Mouse (Mus musculus): Measurements from ENCODE around the gene Trank1. TPM values are rescaled to one million over a fixed set of nuclear protein-coding genes. Genes with fewer than 3 reads are reported as not detected.

Gene Trank1
- total RNA-seq, 2 experiments from 2014 or later: not detected

- no peak for DNase-seq
Measured at GRCm38 (mm10) chr9:111381056-111382025, 69.8 kb downstream of the Trank1 start.

- no peak for DNase-seq
Measured at GRCm38 (mm10) chr9:111382469-111382868, 70.9 kb downstream of the Trank1 start.

DNA sequence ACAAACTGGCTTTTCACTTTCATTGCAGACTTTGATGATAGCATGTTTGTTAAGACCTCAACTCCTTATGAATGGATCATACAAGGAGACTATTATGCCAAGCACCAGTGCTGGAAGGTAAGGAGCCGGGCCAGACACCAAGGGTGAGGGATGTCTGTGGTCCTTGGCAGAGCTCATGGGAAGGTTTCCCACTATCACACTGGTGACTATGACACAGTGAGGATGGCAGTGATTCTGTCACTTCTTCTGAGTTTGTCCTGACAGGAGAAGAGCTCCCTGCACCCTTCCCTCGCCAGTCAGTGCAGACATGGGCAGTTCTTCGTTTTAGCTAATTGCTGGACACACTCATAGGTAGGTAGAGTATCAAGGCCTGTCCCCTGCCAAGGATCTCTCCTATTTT lies 71.5 kb downstream of the Trank1 start:
- no peak for DNase-seq

GRCm38 (mm10) chr9:111383756-111384155 lies 72.2 kb downstream of the Trank1 start:
- no peak for DNase-seq

GRCm38 (mm10) chr9:111385526-111386491 lies 74.3 kb downstream of the Trank1 start:
- DNase-seq: no peak

DNA sequence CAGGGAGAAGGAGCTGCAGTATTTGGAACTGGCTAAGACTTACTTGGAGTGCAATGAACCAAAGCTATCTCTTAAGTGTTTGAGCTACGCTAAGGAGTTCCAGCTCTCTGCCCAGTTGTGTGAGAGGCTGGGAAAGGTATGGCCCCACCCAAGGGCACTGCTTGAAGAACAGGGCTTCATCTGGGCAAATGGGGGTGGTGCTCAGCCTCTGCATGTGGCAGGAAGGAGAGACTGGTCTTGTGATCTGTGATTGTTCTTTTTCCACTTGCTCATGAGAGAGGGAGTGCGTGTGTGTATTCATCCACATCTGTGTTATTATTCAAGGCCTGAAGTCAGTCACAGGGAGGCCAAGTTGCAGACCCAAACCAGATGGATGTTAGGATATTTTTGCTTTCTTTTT lies 75.0 kb downstream of the Trank1 start:
- no peak for DNase-seq

DNA sequence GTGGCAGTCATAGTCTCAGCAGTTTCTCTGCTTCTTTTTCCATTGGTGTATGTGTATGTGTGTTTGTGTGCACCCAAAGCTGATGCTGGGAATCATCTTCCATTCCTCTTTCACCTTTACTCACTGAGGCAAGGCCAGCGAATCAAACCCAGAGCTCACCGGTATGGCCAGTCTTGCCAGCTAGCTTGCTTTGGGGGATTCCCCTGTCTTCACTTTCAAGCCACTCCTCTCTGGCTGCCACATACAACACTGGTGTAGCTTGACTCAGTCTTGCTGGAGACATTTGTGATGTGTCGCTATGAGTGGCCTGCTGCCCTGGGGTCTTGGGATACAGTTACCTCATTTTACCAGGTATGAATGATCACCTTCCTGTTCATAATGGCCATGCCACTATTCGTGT lies 76.0 kb downstream of the Trank1 start:
- no peak for DNase-seq

GRCm38 (mm10) chr9:111390016-111390415 lies 78.5 kb downstream of the Trank1 start:
- peak in 1 of 2 experiments; percentile 9 for DNase-seq

DNA sequence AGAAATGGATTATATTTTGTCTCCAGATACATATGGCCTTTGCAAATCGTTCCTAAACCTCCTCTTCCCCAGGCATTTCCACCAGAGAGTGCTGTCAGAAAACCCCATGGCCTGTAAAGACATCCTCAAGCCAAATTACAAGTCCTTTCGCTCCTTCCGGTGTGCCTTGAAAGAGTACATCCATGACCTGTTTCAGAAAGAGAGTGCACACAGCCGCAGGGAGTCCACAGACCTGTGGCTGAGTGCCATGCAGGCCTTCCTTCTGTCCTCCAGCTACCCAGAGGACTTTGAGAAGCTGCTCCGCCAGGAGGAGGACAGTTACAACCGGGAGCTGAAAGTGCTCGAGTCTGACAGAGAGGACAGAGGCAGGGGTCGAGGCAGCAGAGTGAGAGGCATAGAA lies 79.5 kb downstream of the Trank1 start:
- no peak for DNase-seq

- DNase-seq: no peak
Measured at GRCm38 (mm10) chr9:111391926-111392442, 80.4 kb downstream of the Trank1 start.

DNA sequence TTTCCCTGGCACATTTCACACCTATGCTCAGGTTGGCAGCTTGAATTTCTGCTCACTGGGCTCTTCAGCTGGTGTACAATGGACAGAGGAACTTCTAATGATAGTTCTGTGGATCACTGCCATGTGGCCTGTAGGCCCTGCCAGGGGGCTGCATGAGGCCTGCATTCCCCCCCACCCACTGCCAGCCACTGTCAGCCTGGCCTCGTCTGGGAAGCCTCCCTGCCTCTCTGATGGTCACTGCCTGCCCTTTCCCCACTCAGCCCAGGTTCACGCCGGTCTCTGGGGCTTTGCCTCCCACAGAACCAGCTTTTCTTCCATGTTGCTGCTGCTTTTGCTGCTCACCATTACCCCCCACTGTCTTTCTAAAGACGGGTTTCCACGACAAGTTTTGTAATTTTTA lies 83.7 kb downstream of the Trank1 start:
- no peak for DNase-seq

DNA sequence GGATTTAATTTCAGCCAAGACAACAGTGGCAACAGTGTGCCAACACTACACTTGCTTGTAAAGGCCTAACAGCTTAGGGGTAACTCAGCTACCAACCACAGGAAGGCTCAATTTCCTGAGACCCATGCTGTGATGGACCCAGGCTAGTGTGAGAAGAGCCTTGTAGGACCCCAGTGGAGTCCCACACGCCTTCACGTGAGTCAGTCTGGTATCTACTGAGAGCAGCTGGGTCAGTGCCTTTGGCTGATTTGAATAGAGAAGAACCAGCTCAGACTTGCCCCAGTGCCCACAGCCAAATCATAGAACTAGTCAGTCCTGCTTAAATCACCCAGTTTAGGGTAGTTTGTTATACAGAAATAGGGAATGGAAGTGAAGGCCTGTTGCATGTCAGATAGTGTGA lies 86.5 kb downstream of the Trank1 start:
- no peak for DNase-seq

DNA sequence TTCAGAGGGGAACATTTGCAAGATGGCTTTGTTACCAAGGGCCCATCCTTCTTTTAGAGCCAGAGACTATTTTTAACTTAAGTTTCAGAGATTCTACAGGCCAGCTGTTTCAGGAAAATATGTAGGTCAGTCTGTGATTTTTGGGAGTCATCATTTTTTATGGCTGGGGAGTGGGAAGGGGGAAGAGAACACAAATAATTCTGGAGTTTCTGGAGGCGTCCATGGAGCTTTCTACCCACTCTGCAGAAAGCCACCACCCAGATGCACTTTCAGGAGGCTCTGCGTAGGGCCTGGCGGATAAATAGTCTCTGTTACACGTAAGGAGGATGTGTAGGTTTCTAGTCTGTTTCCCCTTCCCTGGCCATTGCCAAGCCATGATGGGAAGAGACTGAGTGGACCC lies 88.5 kb downstream of the Trank1 start:
- DNase-seq: no peak

- DNase-seq: no peak
Measured at GRCm38 (mm10) chr9:111403159-111403558, 91.6 kb downstream of the Trank1 start.

DNA sequence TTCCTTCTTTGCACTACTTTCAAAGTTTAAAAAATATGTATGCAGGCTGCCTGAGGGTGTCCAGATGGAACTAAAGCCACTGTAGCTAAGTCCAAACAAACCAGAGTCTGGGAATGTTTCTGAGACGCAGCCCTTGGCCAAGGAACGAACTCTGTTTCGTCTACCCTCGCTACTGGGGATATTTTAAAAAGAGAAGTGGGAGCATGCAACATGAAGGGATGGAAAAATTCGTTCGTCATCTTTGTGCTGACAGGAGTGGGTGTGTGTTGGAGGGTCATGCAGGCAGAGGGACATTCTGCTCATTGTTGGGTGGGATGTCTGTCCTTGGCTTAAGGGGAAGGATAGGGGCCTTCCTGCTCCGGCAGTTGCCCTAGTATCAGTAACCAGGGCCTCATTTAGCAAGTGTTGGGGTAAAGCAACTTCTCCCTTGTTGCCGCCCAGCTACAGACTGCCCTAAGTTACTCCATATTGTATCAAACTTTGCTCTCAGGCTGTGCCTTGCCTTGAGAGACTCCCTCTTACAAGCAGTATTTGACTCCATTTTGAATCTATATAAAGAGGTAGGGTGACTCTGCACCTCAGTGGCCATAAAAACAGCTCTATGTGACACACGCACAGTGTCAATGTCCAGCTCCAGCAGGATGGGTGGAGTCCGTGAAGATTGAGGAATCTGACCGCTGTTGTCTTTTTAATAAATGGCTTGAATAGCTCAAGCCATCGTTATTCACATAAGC lies 93.0 kb downstream of the Trank1 start:
- DNase-seq: no peak

DNA sequence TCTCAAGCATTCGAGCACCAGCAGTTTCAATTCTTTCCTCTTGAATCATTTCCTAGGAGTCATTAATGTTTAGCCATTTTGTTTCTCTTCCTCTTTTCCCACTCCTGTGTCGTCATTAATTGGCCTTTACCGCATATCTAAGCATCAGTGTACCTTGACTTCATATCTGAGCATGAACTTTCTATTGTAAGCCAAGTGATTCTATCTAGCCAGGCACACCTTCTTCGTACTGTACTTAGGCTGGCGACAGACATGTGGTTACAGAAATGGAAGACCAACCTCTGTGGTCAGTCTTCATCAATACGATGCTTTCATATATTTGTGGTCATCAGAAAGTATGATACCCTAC lies 93.5 kb downstream of the Trank1 start:
- no peak for DNase-seq

GRCm38 (mm10) chr9:111408012-111408411 lies 96.5 kb downstream of the Trank1 start:
- no peak for DNase-seq

GRCm38 (mm10) chr9:111408427-111408826 lies 96.9 kb downstream of the Trank1 start:
- DNase-seq: no peak

- no peak for DNase-seq
Measured at GRCm38 (mm10) chr9:111412471-111413160, 101.1 kb downstream of the Trank1 start.

- no peak for DNase-seq
Measured at GRCm38 (mm10) chr9:111421862-111422261, 110.3 kb downstream of the Trank1 start.

DNA sequence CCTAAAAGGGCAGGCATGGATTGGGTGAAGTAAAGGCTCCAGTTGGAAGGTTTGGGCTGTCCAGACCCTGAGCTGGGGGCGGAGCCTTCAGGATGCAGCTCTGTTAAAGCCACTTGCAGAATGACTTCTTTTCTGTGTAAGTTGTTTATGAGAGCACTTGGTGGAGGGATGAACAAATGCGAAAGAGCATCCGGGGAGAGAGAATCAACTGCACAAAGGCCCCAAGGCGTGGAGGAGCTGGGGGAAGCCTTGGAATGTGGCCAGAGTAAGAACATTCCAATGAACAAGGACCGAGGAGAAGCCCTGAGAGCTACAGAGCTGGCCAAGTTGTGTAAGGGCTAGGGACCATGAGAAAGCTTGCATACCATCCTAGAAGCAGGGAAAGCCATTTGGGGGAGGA lies 111.0 kb downstream of the Trank1 start:
- DNase-seq: peak in 1 of 2 experiments; percentile 7

All from heart, adult 18-20 months (tissue).